Mouse (Mus musculus) myocyte (in vitro differentiated cells): ENCODE data around the gene Grik4.

ENCODE experiments used
- CEBPB ChIP-seq: IDR thresholded peaks from 2 replicates; pipeline ENCODE4 v1.6.1; 2011; ENCODE audit warnings: mild to moderate bottlenecking, moderate library complexity; ENCODE audit not compliant: poor library complexity, insufficient read depth, severe bottlenecking
- E2F4 ChIP-seq: IDR thresholded peaks from one replicate; pipeline ENCODE4 v1.6.1; 2011; ENCODE audit warnings: mild to moderate bottlenecking, control low read depth, moderate library complexity; ENCODE audit not compliant: insufficient read depth
- MAX ChIP-seq: IDR thresholded peaks from one replicate; pipeline ENCODE4 v1.6.1; 2011; ENCODE audit warnings: low read depth, mild to moderate bottlenecking, control low read depth
- MYOD1 ChIP-seq, 3 experiments: IDR thresholded peaks; one replicate each; pipeline ENCODE4 v1.6.1; 2011; ENCODE audit warnings: control low read depth in 2 of 3, low read depth in 2 of 3, mild to moderate bottlenecking in 2 of 3, moderate library complexity in 1 of 3; ENCODE audit not compliant: insufficient read length in 2 of 3, control insufficient read depth in 1 of 3
- MYOG ChIP-seq, 3 experiments: IDR thresholded peaks; one replicate each; pipeline ENCODE4 v1.6.1; 2011; ENCODE audit warnings: control low read depth in 2 of 3, low read depth in 2 of 3, mild to moderate bottlenecking in 2 of 3; ENCODE audit not compliant: insufficient read length in 2 of 3, control insufficient read depth in 1 of 3, insufficient read depth in 1 of 3
- POLR2A ChIP-seq: IDR thresholded peaks from one replicate; pipeline ENCODE4 v1.6.1; 2011; ENCODE audit warnings: low read depth, mild to moderate bottlenecking, control low read depth, moderate library complexity; ENCODE audit not compliant: insufficient read length
- POLR2AphosphoS2 ChIP-seq: IDR thresholded peaks from one replicate; pipeline ENCODE4 v1.6.1; 2011; ENCODE audit warnings: low read depth, control low read depth; ENCODE audit not compliant: insufficient read length
- SRF ChIP-seq: IDR thresholded peaks from one replicate; pipeline ENCODE4 v1.6.1; 2011; ENCODE audit warnings: low read depth; ENCODE audit not compliant: control insufficient read depth, insufficient read length
- TCF12 ChIP-seq: IDR thresholded peaks from one replicate; pipeline ENCODE4 v1.6.1; 2011; ENCODE audit warnings: mild to moderate bottlenecking, control low read depth; ENCODE audit not compliant: poor library complexity, insufficient read depth, severe bottlenecking
- TCF3 ChIP-seq: IDR thresholded peaks from one replicate; pipeline ENCODE4 v1.6.1; 2011; ENCODE audit warnings: low read depth, control low read depth; ENCODE audit not compliant: insufficient read length
- USF1 ChIP-seq: IDR thresholded peaks from one replicate; pipeline ENCODE4 v1.6.1; 2011; ENCODE audit warnings: low read depth, mild to moderate bottlenecking, control low read depth, moderate library complexity

DNA sequence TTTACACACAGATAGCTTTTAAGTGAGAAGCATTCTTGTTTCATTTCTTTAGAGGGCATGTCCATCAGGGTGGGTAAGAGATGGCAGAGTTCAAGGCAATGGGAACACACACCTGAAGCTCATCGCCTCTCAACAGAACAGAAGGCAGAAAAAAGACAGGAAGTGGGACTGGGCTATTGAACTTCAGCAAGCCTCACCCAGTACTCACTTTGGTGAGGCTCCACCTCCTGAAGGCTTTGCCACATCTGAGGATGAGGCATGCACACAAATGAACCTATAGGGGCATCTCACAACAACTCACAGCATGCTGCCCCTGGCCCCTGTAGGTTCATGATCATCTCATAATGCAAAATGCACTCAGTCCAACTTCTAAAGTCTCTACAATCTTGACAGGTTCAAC, 456.2 kb downstream of the Grik4 start:
- TF ChIP-seq POLR2A (no peak), USF1 (no peak), MAX (no peak), SRF (no peak), CEBPB (no peak), E2F4 (no peak), MYOG (IDR thresholded peaks at IDR 0.05; ENCODE audit: control insufficient read depth in 1 of 3, insufficient read depth in 1 of 3, insufficient read length in 2 of 3, low read depth in 2 of 3) (no peak), MYOD1 (IDR thresholded peaks at IDR 0.05; ENCODE audit: control insufficient read depth in 1 of 3, insufficient read length in 2 of 3, low read depth in 2 of 3) (no peak), TCF3 (no peak), POLR2AphosphoS2 (no peak), TCF12 (no peak)
